Comparison of ENCODE assay signal across 20 mouse cellular contexts in genomic region chr1:73055206-73055605, GRCm38 (mm10). TPM values are rescaled to one million over a fixed set of nuclear protein-coding genes. Genes with fewer than 3 reads are reported as not detected.
DNase-seq lines count a peak whose midpoint lies in the region; ATAC-seq lines count a peak whose summit lies in the region.
"Had no signal": no experiment of that assay in that cellular context is flagged by ENCODE, and none has a peak within 500 bp of the region (broad histone marks: within the 10 kb centered on the region; RNA-seq: fewer than 3 reads in every experiment).

No protein-coding gene starts in this region.

- H3K9me3 ChIP-seq in midbrain, embryonic 10.5 days (replicated peaks), result no peaks in the 10 kb centered on the region
- H3K9me3 ChIP-seq in midbrain, embryonic 16.5 days (replicated peaks; ENCODE audit: control insufficient read depth, low read length, poor library complexity, severe bottlenecking), result no peaks in the 10 kb centered on the region
- no peaks in the 10 kb centered on the region for H3K9me3 ChIP-seq in midbrain, embryonic 11.5 days (ENCODE audit: control insufficient read depth, low read length)
- H3K9me3 ChIP-seq in kidney, embryonic 16.5 days (ENCODE audit: low read length), result no peaks in the 10 kb centered on the region
- H3K9me3 ChIP-seq: liver, embryonic 13.5 days had no signal

- no peak for DNase-seq in midbrain, embryonic 10.5 days (ENCODE audit: low spot score)
- peak; percentile 70 for DNase-seq in cerebellum, adult 9-11 months
- DNase-seq in midbrain, embryonic 11.5 days (ENCODE audit: low spot score, missing footprints), result no peak
- DNase-seq in right cerebral cortex, postnatal 36 days (ENCODE audit: low spot score in 2 of 2), result no peak
- DNase-seq: adrenal gland, adult 2 months; heart, postnatal 10 days; kidney, postnatal 4 days; liver, embryonic 13.5 days; lung, postnatal 10 days; thymus, postnatal 4 days had no signal

- peaks cover 33% of the 10 kb centered on the region for H3K4me1 ChIP-seq in midbrain, embryonic 10.5 days
- H3K4me1 ChIP-seq in midbrain, embryonic 16.5 days (ENCODE audit: control insufficient read depth, insufficient read depth, low read length), result peaks cover 3% of the 10 kb centered on the region; the same call in 1 of the 2 replicates
- H3K4me1 ChIP-seq in midbrain, embryonic 11.5 days (ENCODE audit: control insufficient read depth, insufficient read depth, low read length), result peaks cover 5% of the 10 kb centered on the region
- peaks cover 11% of the 10 kb centered on the region for H3K4me1 ChIP-seq in kidney, embryonic 16.5 days (ENCODE audit: insufficient read depth, low read length)

- no peak overlapping the region for H3K4me3 ChIP-seq in midbrain, embryonic 10.5 days
- no peak overlapping the region for H3K4me3 ChIP-seq in midbrain, embryonic 16.5 days (ENCODE audit: low read depth, low read length)
- no peak overlapping the region for H3K4me3 ChIP-seq in midbrain, embryonic 11.5 days (ENCODE audit: low read depth, low read length)
- no peak overlapping the region for H3K4me3 ChIP-seq in kidney, embryonic 16.5 days (ENCODE audit: low read length)
- H3K4me3 ChIP-seq: liver, embryonic 13.5 days had no signal

- H3K9ac ChIP-seq in midbrain, embryonic 16.5 days (ENCODE audit: low read depth, low read length), result no peak overlapping the region
- H3K9ac ChIP-seq in midbrain, embryonic 11.5 days (ENCODE audit: low read length), result no peak overlapping the region
- no peak overlapping the region for H3K9ac ChIP-seq in kidney, embryonic 16.5 days (replicated peaks; ENCODE audit: low read length)
- H3K9ac ChIP-seq: liver, embryonic 13.5 days had no signal

- ATAC-seq in midbrain, embryonic 16.5 days, result no peak
- peak; percentile 30; the same call in 1 of the 2 replicates for ATAC-seq in midbrain, embryonic 11.5 days (ENCODE audit: low FRiP score)
- no peak for ATAC-seq in granulocyte monocyte progenitor cell, adult 5-6 weeks (replicated peaks; ENCODE audit: poor library complexity, severe bottlenecking)
- ATAC-seq in kidney, embryonic 16.5 days (ENCODE audit: low FRiP score, low TSS enrichment), result no peak
- ATAC-seq: intestine, postnatal 0 days; Patski had no signal

- 66% methylated on average over 6 of the region's 6 CpGs for WGBS in midbrain, embryonic 10.5 days
- 45% methylated on average over 6 of the region's 6 CpGs for WGBS in midbrain, embryonic 16.5 days
- WGBS in midbrain, embryonic 11.5 days, result 67% methylated on average over 6 of the region's 6 CpGs
- WGBS in kidney, embryonic 16.5 days, result 80% methylated on average over 6 of the region's 6 CpGs

- no peaks in the 10 kb centered on the region for H3K36me3 ChIP-seq in midbrain, embryonic 10.5 days
- H3K36me3 ChIP-seq in midbrain, embryonic 16.5 days (ENCODE audit: control insufficient read depth, insufficient read depth, low read length), result no peaks in the 10 kb centered on the region
- H3K36me3 ChIP-seq in midbrain, embryonic 11.5 days (ENCODE audit: control insufficient read depth, insufficient read depth, low read length), result no peaks in the 10 kb centered on the region
- H3K36me3 ChIP-seq in kidney, embryonic 16.5 days (ENCODE audit: insufficient read depth, low read length), result no peaks in the 10 kb centered on the region
- H3K36me3 ChIP-seq: liver, embryonic 13.5 days had no signal

- peak overlapping the region; percentile 64 for H3K27ac ChIP-seq in midbrain, embryonic 10.5 days (replicated peaks)
- no peak overlapping the region for H3K27ac ChIP-seq in midbrain, embryonic 16.5 days (ENCODE audit: low read length)
- H3K27ac ChIP-seq in midbrain, embryonic 11.5 days (ENCODE audit: low read depth, low read length), result no peak overlapping the region
- H3K27ac ChIP-seq in kidney, embryonic 16.5 days (ENCODE audit: low read length), result no peak overlapping the region
- H3K27ac ChIP-seq: liver, embryonic 13.5 days had no signal

- H3K27me3 ChIP-seq in midbrain, embryonic 10.5 days (ENCODE audit: low read depth, poor library complexity, severe bottlenecking), result peaks cover 8% of the 10 kb centered on the region; the same call in 1 of the 2 replicates
- H3K27me3 ChIP-seq in midbrain, embryonic 16.5 days (ENCODE audit: control insufficient read depth, insufficient read depth, low read depth, low read length), result no peaks in the 10 kb centered on the region
- H3K27me3 ChIP-seq in midbrain, embryonic 11.5 days (ENCODE audit: control insufficient read depth, insufficient read depth, low read length), result no peaks in the 10 kb centered on the region
- no peaks in the 10 kb centered on the region for H3K27me3 ChIP-seq in kidney, embryonic 16.5 days (ENCODE audit: insufficient read depth, low read length)
- H3K27me3 ChIP-seq: Patski had no signal

- no peak overlapping the region for H3K4me2 ChIP-seq in midbrain, embryonic 16.5 days (ENCODE audit: low read length)
- no peak overlapping the region for H3K4me2 ChIP-seq in midbrain, embryonic 11.5 days
- no peak overlapping the region for H3K4me2 ChIP-seq in kidney, embryonic 16.5 days (replicated peaks; ENCODE audit: low read depth, low read length)
- H3K4me2 ChIP-seq: liver, embryonic 13.5 days had no signal

RNA-seq across cellular contexts. Expression of gene Tnp1, which starts 39.5 kb away (rescaled TPM):
- polyA plus RNA-seq in midbrain, embryonic 10.5 days (2016; fragmentation: Nextera tagmentation; extraction: Ambion mirVana), result not detected in 2 replicates
- polyA plus RNA-seq in midbrain, embryonic 16.5 days (2015; fragmentation: Nextera tagmentation; extraction: Ambion mirVana), result not detected in 2 replicates
- not detected in 2 replicates for polyA plus RNA-seq in midbrain, embryonic 11.5 days (2014; fragmentation: Nextera tagmentation; extraction: Ambion mirVana)
- total RNA-seq in granulocyte monocyte progenitor cell, adult 5-6 weeks (2014; fragmentation: Nextera tagmentation), result not detected in 2 replicates
- total RNA-seq in granulocyte monocyte progenitor cell, adult 5-6 weeks (2017), result not detected in 2 replicates
- polyA plus RNA-seq in kidney, embryonic 16.5 days (2015; fragmentation: Nextera tagmentation; extraction: Ambion mirVana), result not detected in 2 replicates
- total RNA-seq: adrenal gland, adult 2 months; heart, postnatal 10 days; left cerebral cortex, postnatal 14 days had no signal
- polyA plus RNA-seq: adrenal gland, adult 2 months; embryonic facial prominence, embryonic 11.5 days; forebrain, embryonic 11.5 days; intestine, postnatal 0 days; liver, embryonic 13.5 days; Patski; small intestine, adult 2 months; stomach, embryonic 16.5 days had no signal
